Mouse (Mus musculus): Measurements from ENCODE around the gene C1qtnf4.

- TF ChIP-seq POLR2A (IDR thresholded peaks at IDR 0.05; ENCODE audit: insufficient read depth, low read depth, low read length) = no peak
- TF ChIP-seq CTCF (IDR thresholded peaks at IDR 0.05; ENCODE audit: insufficient read depth, low read depth, low read length) = no peak
Observed at GRCm38 (mm10) chr2:90910861-90911260, 25.2 kb downstream of the C1qtnf4 start.
